ENCODE assay signal across 27 mouse cellular contexts in the genomic region with DNA sequence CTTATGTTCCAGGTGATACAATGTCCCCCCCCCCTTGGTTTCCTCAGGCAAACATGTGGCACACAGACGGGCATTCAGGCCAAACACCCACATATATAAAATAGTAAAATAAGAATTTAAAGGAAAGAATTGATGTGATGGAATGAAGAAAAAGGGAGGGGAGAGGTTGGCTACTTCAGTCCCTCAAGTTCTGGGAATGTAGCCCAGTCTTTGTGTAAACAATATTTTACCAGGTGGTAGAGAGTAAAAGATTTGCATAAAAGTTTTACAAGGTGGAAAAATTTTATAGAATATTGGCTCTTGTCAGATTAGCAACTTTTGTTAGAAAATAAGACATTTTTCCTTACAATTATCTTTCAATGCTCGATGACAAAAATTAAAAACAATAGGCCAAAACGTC. TPM values are rescaled to one million over a fixed set of nuclear protein-coding genes. Genes with fewer than 3 reads are reported as not detected.
DNase-seq lines count a peak whose midpoint lies in the region; ATAC-seq and TF ChIP-seq lines count a peak whose summit lies in the region.
"Had no signal": no experiment of that assay in that cellular context is flagged by ENCODE, and none has a peak within 500 bp of the region (broad histone marks: within the 10 kb centered on the region; RNA-seq: fewer than 3 reads in every experiment).

No protein-coding gene starts in this region.

- no peak overlapping the region for H3K4me3 ChIP-seq in limb, embryonic 13.5 days
- H3K4me3 ChIP-seq in limb, embryonic 10.5 days: no peak overlapping the region
- no peak overlapping the region for H3K4me3 ChIP-seq in lung, postnatal 0 days (ENCODE audit: low read depth, low read length)
- H3K4me3 ChIP-seq in embryonic fibroblast, embryonic 13.5 days (ENCODE audit: insufficient read depth, low read length): no peak overlapping the region
- H3K4me3 ChIP-seq: embryonic facial prominence, embryonic 15.5 days; erythroblast, embryonic 14.5 days; forebrain, embryonic 12.5 days; forebrain, embryonic 15.5 days; gastrocnemius, adult 2 months; hindbrain, embryonic 12.5 days; hindbrain, embryonic 15.5 days had no signal

- ATAC-seq in limb, embryonic 13.5 days (ENCODE audit: low FRiP score, low read depth): peak; percentile 10; the same call in 1 of the 2 replicates
- no peak for ATAC-seq in lung, postnatal 0 days
- ATAC-seq: activated CD4-positive, CD25-positive, alpha-beta regulatory T cell, adult 4 months; CD4-positive, CD25-positive, alpha-beta regulatory T cell, adult 4 months; forebrain, embryonic 15.5 days had no signal

- no peak overlapping the region for H3K4me2 ChIP-seq in limb, embryonic 13.5 days (replicated peaks)
- H3K4me2 ChIP-seq in lung, postnatal 0 days (replicated peaks; ENCODE audit: low read depth, low read length): no peak overlapping the region
- H3K4me2 ChIP-seq: embryonic facial prominence, embryonic 15.5 days; forebrain, embryonic 12.5 days; forebrain, embryonic 15.5 days; heart, embryonic 11.5 days; hindbrain, embryonic 12.5 days; hindbrain, embryonic 15.5 days had no signal

- H3K9ac ChIP-seq in limb, embryonic 13.5 days: no peak overlapping the region
- no peak overlapping the region for H3K9ac ChIP-seq in lung, postnatal 0 days (replicated peaks; ENCODE audit: low read depth)
- H3K9ac ChIP-seq: embryonic facial prominence, embryonic 15.5 days; forebrain, embryonic 12.5 days; forebrain, embryonic 15.5 days; hindbrain, embryonic 12.5 days; hindbrain, embryonic 15.5 days had no signal

- WGBS in limb, embryonic 13.5 days: 46% methylated on average over 3 of the region's 3 CpGs
- WGBS in limb, embryonic 10.5 days: 82% methylated on average over 3 of the region's 3 CpGs
- 45% methylated on average over 3 of the region's 3 CpGs for WGBS in lung, postnatal 0 days

- peaks cover 28% of the 10 kb centered on the region for H3K4me1 ChIP-seq in limb, embryonic 13.5 days
- peaks cover 28% of the 10 kb centered on the region for H3K4me1 ChIP-seq in limb, embryonic 10.5 days
- peaks cover under 1% of the 10 kb centered on the region; the same call in 1 of the 2 replicates for H3K4me1 ChIP-seq in lung, postnatal 0 days (ENCODE audit: insufficient read depth, low read depth, low read length)
- no peaks in the 10 kb centered on the region; the same call in 1 of the 2 replicates for H3K4me1 ChIP-seq in embryonic fibroblast, embryonic 13.5 days (ENCODE audit: control insufficient read depth, insufficient read depth, low read length)
- H3K4me1 ChIP-seq: forebrain, embryonic 12.5 days; hindbrain, embryonic 15.5 days had no signal

- no peak for TF ChIP-seq EP300 in lung, postnatal 0 days (IDR thresholded peaks at IDR 0.05)

- H3K27me3 ChIP-seq in limb, embryonic 13.5 days: no peaks in the 10 kb centered on the region
- H3K27me3 ChIP-seq in limb, embryonic 10.5 days (ENCODE audit: low read depth, poor library complexity, severe bottlenecking): no peaks in the 10 kb centered on the region
- no peaks in the 10 kb centered on the region for H3K27me3 ChIP-seq in lung, postnatal 0 days (replicated peaks; ENCODE audit: insufficient read depth, low read length)
- H3K27me3 ChIP-seq: embryonic facial prominence, embryonic 15.5 days; forebrain, embryonic 12.5 days; forebrain, embryonic 15.5 days; hindbrain, embryonic 15.5 days had no signal

- TF ChIP-seq CTCF in lung, postnatal 0 days (IDR thresholded peaks at IDR 0.05): no peak
- no peak for TF ChIP-seq CTCF in embryonic fibroblast, embryonic 13.5 days (IDR thresholded peaks at IDR 0.05; ENCODE audit: borderline replicate concordance, insufficient read depth, low read length)

- no peaks in the 10 kb centered on the region for H3K9me3 ChIP-seq in limb, embryonic 13.5 days
- no peaks in the 10 kb centered on the region for H3K9me3 ChIP-seq in limb, embryonic 10.5 days (replicated peaks)
- H3K9me3 ChIP-seq in lung, postnatal 0 days (ENCODE audit: low read length): no peaks in the 10 kb centered on the region
- H3K9me3 ChIP-seq: embryonic facial prominence, embryonic 15.5 days; forebrain, embryonic 12.5 days; forebrain, embryonic 15.5 days; hindbrain, embryonic 12.5 days; hindbrain, embryonic 15.5 days had no signal

- TF ChIP-seq POLR2A in embryonic fibroblast, embryonic 13.5 days (IDR thresholded peaks at IDR 0.05; ENCODE audit: low read depth, low read length): no peak

- H3K27ac ChIP-seq in limb, embryonic 13.5 days: no peak overlapping the region
- no peak overlapping the region for H3K27ac ChIP-seq in limb, embryonic 10.5 days
- H3K27ac ChIP-seq in lung, postnatal 0 days (ENCODE audit: low read length): no peak overlapping the region
- peak overlapping the region; percentile 17; the same call in 1 of the 2 replicates for H3K27ac ChIP-seq in embryonic fibroblast, embryonic 13.5 days (ENCODE audit: insufficient read depth, low read length)
- H3K27ac ChIP-seq: embryonic facial prominence, embryonic 15.5 days; forebrain, embryonic 12.5 days; forebrain, embryonic 15.5 days; hindbrain, embryonic 12.5 days; hindbrain, embryonic 15.5 days had no signal

- DNase-seq in limb, embryonic 10.5 days (ENCODE audit: low spot score): no peak
- peak; percentile 61 for DNase-seq in lung, postnatal 0 days (ENCODE audit: low spot score)
- no peak for DNase-seq in lung, adult 18-20 months
- DNase-seq in spleen, postnatal 36 days (ENCODE audit: low spot score in 2 of 2): no peak
- DNase-seq in frontal cortex, postnatal 36 days (ENCODE audit: low spot score in 2 of 2): no peak
- DNase-seq: adrenal gland, postnatal 10 days; adrenal gland, postnatal 36 days; cerebellum, adult 18-20 months; cerebellum, adult 9-10 months; cerebellum, postnatal 36 days; embryo, embryonic 11 days; gastrocnemius, adult 2 months; gastrocnemius, postnatal 14 days had no signal

- no peaks in the 10 kb centered on the region for H3K36me3 ChIP-seq in limb, embryonic 13.5 days
- H3K36me3 ChIP-seq in limb, embryonic 10.5 days: no peaks in the 10 kb centered on the region
- no peaks in the 10 kb centered on the region for H3K36me3 ChIP-seq in lung, postnatal 0 days (ENCODE audit: insufficient read depth, low read length)
- H3K36me3 ChIP-seq: embryonic facial prominence, embryonic 15.5 days; forebrain, embryonic 12.5 days; forebrain, embryonic 15.5 days; hindbrain, embryonic 12.5 days; hindbrain, embryonic 15.5 days had no signal

RNA-seq across cellular contexts. Expression of a gene that starts 4.9 kb away (rescaled TPM):
- 0.33 and 0.42 TPM in 2 replicates for polyA plus RNA-seq in limb, embryonic 13.5 days (2015; fragmentation: Nextera tagmentation; extraction: Ambion mirVana)
- 0.23 TPM in 1 of 2 replicates, not detected in the other for polyA plus RNA-seq in limb, embryonic 10.5 days (2016; fragmentation: Nextera tagmentation; extraction: Ambion mirVana)
- polyA plus RNA-seq in lung, postnatal 0 days (2015; fragmentation: Nextera tagmentation; extraction: Ambion mirVana): 1.9 TPM in 2 replicates
- not detected in 2 replicates for polyA plus RNA-seq in embryonic fibroblast, embryonic 13.5 days (2011; ENCODE audit: insufficient read length, low read depth, missing spikeins)
- polyA plus RNA-seq: C2C12; embryonic facial prominence, embryonic 11.5 days; erythroblast, embryonic 14.5 days; forebrain, embryonic 12.5 days; heart, embryonic 11.5 days; heart, embryonic 14.5 days; hindbrain, embryonic 12.5 days; hindbrain, embryonic 15.5 days had no signal

RNA-seq across cellular contexts. Expression of a gene that starts 10.5 kb away (rescaled TPM):
- polyA plus RNA-seq in limb, embryonic 13.5 days (2015; fragmentation: Nextera tagmentation; extraction: Ambion mirVana): 20.8 and 21.6 TPM in 2 replicates
- polyA plus RNA-seq in limb, embryonic 10.5 days (2016; fragmentation: Nextera tagmentation; extraction: Ambion mirVana): 12.7 and 13.0 TPM in 2 replicates
- 69.3 and 72.0 TPM in 2 replicates for polyA plus RNA-seq in lung, postnatal 0 days (2015; fragmentation: Nextera tagmentation; extraction: Ambion mirVana)
- 34.2 and 35.5 TPM in 2 replicates for polyA plus RNA-seq in embryonic fibroblast, embryonic 13.5 days (2011; ENCODE audit: insufficient read length, low read depth, missing spikeins)
